Mouse (Mus musculus) ES-E14 (cell line): Measurements from ENCODE around the gene Sorcs2.

Source experiments
- CHD2 ChIP-seq: IDR thresholded peaks from 2 replicates; pipeline ENCODE4 v1.6.1; 2014; ENCODE audit warnings: mild to moderate bottlenecking, low read depth, low read length, inconsistent platforms
- HCFC1 ChIP-seq: IDR thresholded peaks from 2 replicates; pipeline ENCODE4 v1.6.1; 2012; ENCODE audit warnings: low read length, inconsistent platforms, borderline replicate concordance; ENCODE audit not compliant: insufficient read depth
- MAFK ChIP-seq: IDR thresholded peaks from 2 replicates; pipeline ENCODE4 v1.6.1; 2014; ENCODE audit warnings: mild to moderate bottlenecking, low read depth, low read length, inconsistent platforms; ENCODE audit not compliant: insufficient read depth
- ZC3H11A ChIP-seq: IDR thresholded peaks from 2 replicates; pipeline ENCODE4 v1.6.1; 2012; ENCODE audit warnings: low read depth, mild to moderate bottlenecking, inconsistent platforms, low read length, borderline replicate concordance

DNA sequence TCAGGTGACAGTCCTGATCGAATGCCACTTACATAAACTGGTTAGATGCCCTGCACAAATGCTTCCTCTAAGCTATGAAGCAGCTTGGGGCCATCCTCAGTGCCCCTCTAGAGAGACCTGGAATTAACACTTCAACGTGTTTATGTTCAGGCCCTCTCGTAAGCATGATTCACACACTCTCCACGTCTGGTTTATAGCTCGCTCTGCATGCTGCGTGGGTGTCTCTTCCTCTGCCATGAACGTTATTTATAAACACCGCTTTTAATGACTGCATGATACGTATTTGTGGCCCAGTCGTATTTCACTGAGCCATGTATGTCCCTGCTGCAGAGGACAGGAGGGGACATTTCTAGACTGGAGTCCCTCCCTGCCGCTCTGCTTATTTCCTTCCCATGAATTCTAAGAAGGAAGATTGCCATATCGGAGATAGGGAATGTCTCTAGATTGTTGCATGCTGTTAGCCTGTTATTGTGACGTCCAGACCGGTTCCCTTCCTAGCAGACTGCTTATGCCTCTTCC is 340.1 kb downstream of the Sorcs2 start:
- TF ChIP-seq MAFK: no peak
- TF ChIP-seq HCFC1: no peak
- no peak for TF ChIP-seq CHD2
- TF ChIP-seq ZC3H11A: no peak
